Comparison of ENCODE assay signal across 10 mouse cellular contexts in genomic region chr2:79367451-79368450, GRCm38 (mm10).
DNase-seq lines count a peak whose midpoint lies in the region; ATAC-seq lines count a peak whose summit lies in the region.
"Had no signal": no experiment of that assay in that cellular context is flagged by ENCODE, and none has a peak within 500 bp of the region (broad histone marks: within the 10 kb centered on the region; RNA-seq: fewer than 3 reads in every experiment).

No protein-coding gene starts in this region.

- no peak overlapping the region for H3K4me2 ChIP-seq in liver, embryonic 13.5 days
- no peak overlapping the region for H3K4me2 ChIP-seq in midbrain, embryonic 14.5 days (ENCODE audit: low read length)
- H3K4me2 ChIP-seq: embryonic facial prominence, embryonic 12.5 days; neural tube, embryonic 13.5 days had no signal

- H3K27me3 ChIP-seq in liver, embryonic 13.5 days = no peaks in the 10 kb centered on the region
- no peaks in the 10 kb centered on the region for H3K27me3 ChIP-seq in midbrain, embryonic 14.5 days (ENCODE audit: control insufficient read depth, insufficient read depth, low read length)
- H3K27me3 ChIP-seq: embryonic facial prominence, embryonic 12.5 days; neural tube, embryonic 13.5 days had no signal

- H3K27ac ChIP-seq in liver, embryonic 13.5 days = 0 out of 2 replicates have a peak overlapping the region, but pooled peaks have one; percentile 6
- no peak overlapping the region for H3K27ac ChIP-seq in midbrain, embryonic 14.5 days (replicated peaks; ENCODE audit: low read depth, low read length)
- H3K27ac ChIP-seq: embryonic facial prominence, embryonic 12.5 days; neural tube, embryonic 13.5 days had no signal

- no peak for ATAC-seq in CD4-positive, CD25-positive, alpha-beta regulatory T cell, adult 4 months
- ATAC-seq in liver, embryonic 13.5 days (ENCODE audit: low read depth) = no peak
- ATAC-seq in midbrain, embryonic 14.5 days (ENCODE audit: low FRiP score, low TSS enrichment) = no peak

- DNase-seq in CD4-positive, CD25-positive, alpha-beta regulatory T cell, adult 2 months (ENCODE audit: low read depth, low spot score) = peak; percentile 47
- DNase-seq in liver, embryonic 13.5 days = no peak
- no peak for DNase-seq in liver
- DNase-seq in embryo, embryonic 11 days = peak; percentile 30
- DNase-seq in midbrain, embryonic 14.5 days = peak; percentile 41
- no peak for DNase-seq in frontal cortex, adult 2 months (ENCODE audit: extremely low spot score in 1 of 2, low spot score in 1 of 2)
- no peak for DNase-seq in urinary bladder, postnatal 36 days (ENCODE audit: low spot score in 2 of 2)

- no peaks in the 10 kb centered on the region for H3K9me3 ChIP-seq in liver, embryonic 13.5 days (replicated peaks)
- no peaks in the 10 kb centered on the region for H3K9me3 ChIP-seq in midbrain, embryonic 14.5 days (ENCODE audit: control insufficient read depth, low read length)
- H3K9me3 ChIP-seq: embryonic facial prominence, embryonic 12.5 days; neural tube, embryonic 13.5 days had no signal

- no peaks in the 10 kb centered on the region for H3K36me3 ChIP-seq in liver, embryonic 13.5 days
- H3K36me3 ChIP-seq in midbrain, embryonic 14.5 days (ENCODE audit: control insufficient read depth, insufficient read depth, low read length) = no peaks in the 10 kb centered on the region
- H3K36me3 ChIP-seq: embryonic facial prominence, embryonic 12.5 days; neural tube, embryonic 13.5 days had no signal

- H3K4me1 ChIP-seq in liver, embryonic 13.5 days (replicated peaks) = no peaks in the 10 kb centered on the region
- H3K4me1 ChIP-seq in midbrain, embryonic 14.5 days (ENCODE audit: control insufficient read depth, insufficient read depth, low read length) = peaks cover 6% of the 10 kb centered on the region; the same call in 1 of the 2 replicates

- no peak overlapping the region for H3K4me3 ChIP-seq in liver, embryonic 13.5 days (replicated peaks)
- H3K4me3 ChIP-seq in midbrain, embryonic 14.5 days (replicated peaks; ENCODE audit: low read depth, low read length) = no peak overlapping the region
- H3K4me3 ChIP-seq: embryonic facial prominence, embryonic 12.5 days; neural tube, embryonic 13.5 days had no signal

- no peak overlapping the region for H3K9ac ChIP-seq in liver, embryonic 13.5 days
- no peak overlapping the region for H3K9ac ChIP-seq in midbrain, embryonic 14.5 days (replicated peaks; ENCODE audit: low read length)
- H3K9ac ChIP-seq: embryonic facial prominence, embryonic 12.5 days; neural tube, embryonic 13.5 days had no signal

- 57% methylated on average over 18 of the region's 18 CpGs for WGBS in liver, embryonic 13.5 days (ENCODE audit: insufficient replicate concordance)
- WGBS in midbrain, embryonic 14.5 days = 71% methylated on average over 18 of the region's 18 CpGs

Comparison
In these comparisons a context has a peak if more than half of its experiments do, and no peak if none do; other contexts are left out.
1. DNase-seq: peak in CD4-positive, CD25-positive, alpha-beta regulatory T cell, adult 2 months (single experiment), embryo, embryonic 11 days (single experiment) and midbrain, embryonic 14.5 days (single experiment); none in liver, embryonic 13.5 days (single experiment), liver (single experiment), frontal cortex, adult 2 months (0 of 2) and urinary bladder, postnatal 36 days (0 of 2).